Mouse (Mus musculus): Measurements from ENCODE around the gene Gm4778.
"Not testable (repeated sequence)": the region's sequence is repeated elsewhere in the genome, so short reads cannot be mapped to it uniquely, and the experiment has no call there.

The Gm4778 gene

DNA sequence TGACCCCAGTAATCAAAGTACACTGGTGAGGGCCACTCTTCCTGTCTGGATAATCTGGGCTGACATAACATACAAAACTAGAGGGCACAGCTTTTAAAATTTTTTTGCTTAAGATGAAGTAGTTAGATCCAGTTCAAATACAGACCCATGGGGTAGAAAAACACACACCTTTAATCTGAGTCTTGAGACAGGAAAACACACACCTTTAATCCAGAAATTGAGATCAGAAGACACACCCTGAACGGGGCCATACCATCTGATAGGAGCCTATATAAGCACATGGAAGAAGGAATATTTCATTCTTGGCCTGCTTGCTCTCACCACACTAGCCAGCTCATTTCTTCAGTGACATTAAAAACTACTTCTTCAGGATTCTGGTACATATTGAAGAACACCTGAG lies at the start of gene Gm4778:
Gene Gm4778 (plus strand): TSS at position 301 of the 400 bp plus-strand sequence.
- DNase-seq (ENCODE audit: low read depth, low spot score): not testable (repeated sequence)

- peak; percentile 53 for DNase-seq (ENCODE audit: low read depth, low spot score)
Measured at GRCm38 (mm10) chr3:94260598-94260997, 3.2 kb upstream of the Gm4778 start.

GRCm38 (mm10) chr3:94275991-94276390 lies 12.2 kb downstream of the Gm4778 start:
- DNase-seq (ENCODE audit: low read depth, low spot score): peak; percentile 8

DNA sequence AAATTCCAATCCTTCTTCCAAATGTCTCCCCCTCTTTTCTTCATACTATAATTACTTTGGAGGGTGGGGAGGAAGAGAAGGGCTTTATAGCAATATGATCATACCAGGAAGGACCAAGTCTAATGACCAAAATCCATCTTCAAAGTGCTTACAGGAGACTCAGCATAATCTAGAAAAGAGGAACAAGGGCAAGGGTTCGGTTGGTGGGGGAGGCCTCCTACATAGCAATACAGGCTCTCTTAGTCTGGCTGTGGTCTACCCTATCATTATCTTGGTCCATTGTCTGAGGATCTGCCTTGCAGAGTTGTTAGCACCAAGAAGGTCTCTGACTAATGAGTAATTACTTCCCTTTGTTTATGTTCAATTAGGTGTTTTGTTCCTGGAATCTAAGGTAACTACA lies 41.6 kb downstream of the Gm4778 start:
- DNase-seq (ENCODE audit: low read depth, low spot score): no peak

DNA sequence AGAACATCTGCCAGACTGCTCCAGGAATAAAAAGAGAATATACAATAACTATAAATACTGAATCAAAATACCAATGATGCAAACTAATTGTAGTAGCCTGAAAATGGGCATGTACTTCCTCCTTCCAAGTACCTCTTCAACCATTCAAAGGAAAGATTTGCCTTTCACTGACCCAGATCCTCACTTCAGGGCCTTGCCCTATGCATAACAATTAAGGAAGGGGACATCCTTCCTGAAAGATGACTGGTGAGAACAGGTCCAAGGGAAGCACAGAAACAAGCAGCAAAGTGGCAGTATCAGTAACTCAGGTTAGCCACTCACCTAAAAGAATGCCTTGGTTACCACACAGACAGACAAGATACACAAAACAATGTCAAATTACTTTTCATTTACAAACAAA lies 43.1 kb downstream of the Gm4778 start:
- DNase-seq (ENCODE audit: low read depth, low spot score): no peak

- peak; percentile 97 for DNase-seq (ENCODE audit: low read depth, low spot score)
Measured at GRCm38 (mm10) chr3:94309633-94310363, 46.0 kb downstream of the Gm4778 start, which contains the start of gene Them4. TSS of gene Them4 (plus strand) at chr3:94310089.

GRCm38 (mm10) chr3:94310491-94310890 lies 46.7 kb downstream of the Gm4778 start:
- DNase-seq (ENCODE audit: low read depth, low spot score): no peak

DNA sequence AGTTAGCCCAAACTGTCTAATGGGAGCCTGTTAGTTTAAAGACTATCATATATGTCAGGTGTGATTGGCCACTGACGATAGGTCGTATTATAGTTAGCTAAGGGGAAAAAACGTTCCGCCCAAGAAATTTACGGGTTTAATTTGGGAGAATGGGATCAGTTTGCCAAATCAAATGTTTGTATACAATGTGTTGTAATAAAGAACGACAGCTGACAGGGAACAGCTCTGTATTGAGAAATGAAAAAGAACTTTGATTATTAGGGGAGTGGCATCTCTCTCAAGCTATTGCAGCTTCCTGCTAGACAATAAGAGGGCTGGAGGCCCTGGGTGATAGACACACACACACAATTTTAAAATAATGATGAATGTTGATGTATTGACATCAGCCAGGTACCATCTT lies 47.1 kb downstream of the Gm4778 start:
- no peak for DNase-seq (ENCODE audit: low read depth, low spot score)

- no peak for DNase-seq (ENCODE audit: low read depth, low spot score)
Measured at GRCm38 (mm10) chr3:94311376-94311775, 47.5 kb downstream of the Gm4778 start.

Data from R1 (cell line).